Mouse (Mus musculus): Measurements from ENCODE around the gene Mindy4.

Gene Mindy4

GRCm38 (mm10) chr6:55338934-55339825 lies 136.0 kb downstream of the Mindy4 start:
- no peak for DNase-seq (ENCODE audit: low read depth, low spot score)

DNA sequence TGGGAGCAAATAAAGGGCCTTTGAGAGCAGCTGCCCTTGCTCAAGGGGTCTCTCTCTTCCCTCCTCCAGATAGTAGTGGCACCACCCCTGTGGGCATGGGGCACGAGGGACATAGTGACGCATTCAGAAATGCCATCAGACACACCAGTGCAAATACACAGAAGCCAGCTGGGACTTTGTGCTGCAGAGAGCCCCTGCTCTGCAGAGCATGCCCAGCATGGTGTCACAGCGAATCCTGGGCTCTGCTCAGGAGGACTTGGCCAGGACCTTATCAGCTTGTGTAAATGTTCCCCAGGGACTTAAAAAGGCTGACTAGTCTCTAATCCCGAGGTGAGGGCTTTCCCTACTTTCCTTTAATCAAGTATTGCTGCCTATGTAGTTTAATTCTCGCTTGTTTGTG lies 138.5 kb downstream of the Mindy4 start:
- no peak for DNase-seq (ENCODE audit: low read depth, low spot score)

DNA sequence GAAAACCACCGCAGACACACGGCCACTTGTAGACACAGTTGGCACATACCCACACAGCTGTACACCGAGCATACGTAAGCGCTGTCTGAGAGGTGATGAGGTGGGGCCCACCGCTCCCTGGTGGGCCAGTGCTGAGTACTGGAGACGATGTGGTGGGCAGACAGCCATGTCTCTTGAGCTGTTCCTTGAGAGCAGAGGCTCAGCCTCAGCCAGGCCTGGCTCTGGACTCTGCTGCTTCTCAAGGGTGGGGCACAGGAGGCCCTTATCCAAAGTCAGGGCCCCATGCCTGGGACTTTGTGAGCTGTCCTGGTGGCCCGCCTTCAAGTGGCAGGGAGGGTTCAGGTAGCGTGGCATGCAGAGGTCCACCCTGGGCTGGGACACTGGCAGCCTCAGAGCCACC lies 139.1 kb downstream of the Mindy4 start:
- DNase-seq (ENCODE audit: low read depth, low spot score), result no peak

DNA sequence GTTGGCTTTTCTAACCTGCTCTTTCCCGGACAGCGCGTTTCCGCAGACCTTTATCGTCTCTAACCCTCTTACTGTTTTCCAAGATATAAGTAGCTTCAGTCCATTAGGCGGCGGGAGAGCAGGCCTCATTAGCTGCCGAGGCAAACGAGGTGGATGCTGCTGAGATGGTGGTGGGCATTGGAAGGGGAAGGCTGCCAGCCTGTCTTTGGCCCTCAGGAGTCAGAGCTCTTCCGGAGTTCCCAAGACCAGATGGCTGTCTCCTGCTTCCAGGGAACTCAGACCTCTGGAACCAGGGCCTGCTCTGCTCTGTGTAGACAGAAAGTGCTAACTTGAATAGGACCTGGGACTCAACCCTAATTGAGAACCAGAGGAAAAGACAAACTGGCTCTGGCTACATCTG lies 140.3 kb downstream of the Mindy4 start:
- DNase-seq (ENCODE audit: low read depth, low spot score), result no peak

- no peak for DNase-seq (ENCODE audit: low read depth, low spot score)
Observed at GRCm38 (mm10) chr6:55344291-55345016, 141.3 kb downstream of the Mindy4 start.

DNA sequence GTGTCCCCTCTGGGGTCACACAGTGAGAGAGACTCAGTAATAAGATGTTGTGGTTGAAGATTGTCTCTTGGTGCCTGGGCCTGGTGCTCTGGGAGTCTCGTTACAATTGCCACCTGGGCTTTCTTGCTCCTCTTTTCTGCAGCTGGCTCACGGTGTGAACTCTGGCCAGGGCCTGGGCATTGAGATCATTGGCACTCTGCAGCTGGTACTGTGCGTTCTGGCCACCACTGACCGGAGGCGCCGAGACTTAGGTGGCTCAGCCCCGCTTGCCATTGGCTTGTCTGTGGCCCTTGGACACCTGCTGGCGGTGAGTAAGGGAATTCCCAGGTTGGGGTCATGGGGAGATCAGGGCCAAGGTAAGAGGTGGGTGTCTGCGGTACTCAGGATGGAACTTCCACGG lies 142.1 kb downstream of the Mindy4 start:
- no peak for DNase-seq (ENCODE audit: low read depth, low spot score)

DNA sequence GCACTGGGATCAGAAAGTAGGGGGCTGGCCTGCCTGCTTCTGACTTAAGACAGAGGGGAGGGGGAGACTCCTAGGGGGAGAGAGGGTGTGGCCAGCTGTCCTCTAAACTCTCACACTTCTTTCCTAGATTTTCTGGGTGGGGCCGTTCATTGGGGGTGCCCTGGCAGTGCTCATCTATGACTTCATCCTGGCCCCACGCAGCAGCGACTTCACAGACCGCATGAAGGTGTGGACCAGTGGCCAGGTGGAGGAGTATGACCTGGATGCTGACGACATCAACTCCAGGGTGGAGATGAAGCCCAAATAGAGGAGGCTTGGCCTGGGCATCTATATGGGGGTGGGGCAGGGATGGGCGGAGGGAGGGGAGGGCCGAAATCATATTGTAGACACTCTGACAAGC lies 143.3 kb downstream of the Mindy4 start:
- no peak for DNase-seq (ENCODE audit: low read depth, low spot score)

GRCm38 (mm10) chr6:55347711-55348571 lies 144.8 kb downstream of the Mindy4 start:
- DNase-seq (ENCODE audit: low read depth, low spot score), result no peak

DNA sequence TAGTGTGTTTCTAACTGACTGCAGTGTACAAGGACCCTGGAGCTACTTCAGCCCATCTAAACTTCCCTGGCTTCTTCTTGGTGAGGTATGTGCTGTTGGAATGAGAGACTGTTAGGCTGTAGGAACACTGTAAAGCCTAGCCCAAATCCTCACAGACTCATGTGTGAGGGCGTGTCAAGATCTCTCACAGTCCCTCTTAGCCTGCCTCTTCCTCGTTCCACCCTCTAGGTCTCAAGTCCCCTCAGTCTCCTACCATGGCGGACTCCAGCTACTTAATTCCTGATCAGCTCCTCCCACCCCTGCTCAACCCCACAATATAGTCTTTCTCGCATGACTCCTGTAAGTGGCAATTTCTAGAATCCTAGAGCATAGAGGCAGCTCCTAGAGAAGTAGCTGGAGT lies 146.0 kb downstream of the Mindy4 start:
- no peak for DNase-seq (ENCODE audit: low read depth, low spot score)

- no peak for DNase-seq (ENCODE audit: low read depth, low spot score)
Observed at GRCm38 (mm10) chr6:55350383-55350952, 147.3 kb downstream of the Mindy4 start.

GRCm38 (mm10) chr6:55351712-55352111 lies 148.5 kb downstream of the Mindy4 start:
- no peak for DNase-seq (ENCODE audit: low read depth, low spot score)

DNA sequence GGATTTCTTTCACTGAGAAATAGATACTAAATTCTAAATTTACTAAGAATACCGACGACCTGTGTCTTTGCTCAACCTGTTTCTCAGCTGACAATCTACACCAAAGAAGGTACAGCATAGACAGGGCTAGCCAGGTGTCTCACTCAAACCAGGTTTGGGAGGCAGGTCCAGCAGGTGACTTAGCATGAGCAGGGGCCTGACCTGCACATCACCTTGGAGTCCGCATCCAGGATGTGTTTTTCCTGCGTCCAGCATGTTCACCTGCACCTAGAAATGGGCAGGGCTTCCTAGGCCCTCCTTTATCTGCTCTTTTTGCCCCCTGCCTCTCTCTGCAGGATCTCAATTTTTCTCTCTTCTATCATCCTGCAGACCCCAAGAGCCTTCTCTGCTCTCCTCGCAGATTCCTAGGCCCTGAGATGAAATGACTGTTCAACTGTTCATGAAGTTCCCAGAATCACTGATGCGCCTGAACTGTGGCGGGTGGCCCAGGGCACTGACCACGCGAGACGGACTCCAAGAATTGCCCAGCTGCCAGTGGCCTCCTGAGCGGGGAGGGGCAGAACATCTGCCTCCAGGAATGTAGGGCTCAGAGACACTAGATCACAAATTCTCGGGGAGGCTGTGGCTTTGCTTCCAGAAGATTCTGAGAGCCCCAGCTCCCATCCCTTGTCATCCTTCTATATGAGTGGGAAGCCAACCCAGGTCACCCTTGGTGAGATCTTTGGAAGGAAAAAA lies 150.7 kb downstream of the Mindy4 start:
- DNase-seq (ENCODE audit: low read depth, low spot score), result no peak

GRCm38 (mm10) chr6:55354456-55355117 lies 151.4 kb downstream of the Mindy4 start:
- no peak for DNase-seq (ENCODE audit: low read depth, low spot score)

DNA sequence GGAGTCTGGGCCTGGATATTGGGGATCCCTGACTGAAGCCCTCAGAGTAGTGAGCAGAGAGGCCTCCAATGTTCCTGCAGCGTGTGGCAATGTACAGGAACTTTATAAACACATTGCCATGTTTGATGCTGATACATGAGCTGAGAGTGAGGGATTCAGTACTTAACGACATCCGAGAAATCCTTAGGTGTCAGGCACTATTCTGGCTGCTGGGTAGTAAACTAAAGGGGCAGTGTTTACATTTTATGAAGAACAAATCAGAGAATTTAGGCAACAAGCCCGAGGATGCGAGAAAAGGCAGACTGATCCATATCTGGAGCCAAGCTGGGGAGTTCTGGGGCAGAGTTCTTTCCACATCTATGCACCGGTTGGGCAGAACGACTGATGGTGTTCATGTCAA lies 152.4 kb downstream of the Mindy4 start:
- no peak for DNase-seq (ENCODE audit: low read depth, low spot score)

DNA sequence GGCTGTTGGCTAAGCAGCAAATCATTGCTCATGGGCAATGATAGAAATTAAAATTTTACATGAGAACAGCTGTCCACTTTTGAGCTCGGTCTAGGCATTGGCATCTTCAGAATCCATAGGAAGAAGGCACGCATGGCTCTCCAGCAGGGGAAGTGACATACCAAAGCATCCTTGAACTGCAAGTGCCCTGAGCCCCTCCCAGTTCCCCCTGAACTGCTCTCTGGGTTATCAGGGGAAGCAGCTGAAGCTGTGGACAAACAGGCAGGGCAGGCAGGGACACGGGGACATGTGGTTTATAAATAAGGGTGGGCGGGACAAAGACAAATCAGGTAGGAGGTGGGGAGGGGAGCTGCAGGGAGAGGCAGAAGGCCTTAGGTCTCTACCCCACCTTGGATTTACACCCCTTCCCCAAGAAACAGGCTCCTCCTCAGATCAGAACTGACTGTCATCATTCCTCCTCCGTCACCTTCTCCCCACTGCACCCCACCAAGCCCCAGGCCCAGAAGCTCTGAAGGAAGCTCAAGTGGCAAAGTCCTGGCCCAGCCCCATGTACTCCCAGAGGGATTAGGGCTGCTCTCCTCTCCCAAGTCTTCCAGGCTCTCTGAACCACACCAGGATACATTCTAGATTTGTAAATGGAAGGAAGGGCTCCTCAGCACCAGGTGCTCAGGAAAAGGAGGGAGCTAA lies 153.0 kb downstream of the Mindy4 start:
- DNase-seq (ENCODE audit: low read depth, low spot score), result no peak

DNA sequence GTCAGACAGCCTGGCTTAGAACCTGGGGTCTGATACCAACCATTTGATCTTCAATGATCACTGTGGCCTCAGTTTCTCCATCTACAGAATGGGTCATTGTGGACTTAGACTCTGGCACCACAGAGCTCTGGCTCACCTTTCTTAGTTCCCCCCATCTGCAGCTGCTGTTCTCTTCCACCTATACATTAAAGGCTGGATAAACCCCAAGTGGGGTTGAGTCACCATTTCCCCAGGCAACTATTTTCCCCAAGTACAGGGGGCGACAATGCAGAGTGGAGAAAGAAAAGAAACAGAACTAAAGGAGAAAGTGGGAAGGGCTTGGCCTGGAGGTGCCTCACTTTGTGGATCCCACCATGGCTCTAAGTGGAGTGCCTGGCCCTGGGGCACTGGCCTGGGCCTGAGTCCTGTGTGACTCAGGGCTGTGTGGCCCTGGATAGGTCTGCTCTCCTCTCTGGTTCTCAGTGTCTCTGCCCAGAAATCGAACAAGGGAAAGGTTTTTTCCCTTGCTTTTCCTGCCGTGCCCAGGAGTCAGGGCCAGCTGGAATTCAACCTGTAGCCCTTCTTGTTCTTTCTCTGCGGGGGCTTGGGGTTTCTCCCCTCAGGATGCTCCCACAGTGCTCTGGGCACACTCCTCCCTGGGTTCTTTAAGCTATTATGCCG lies 153.9 kb downstream of the Mindy4 start:
- no peak for DNase-seq (ENCODE audit: low read depth, low spot score)

- no peak for DNase-seq (ENCODE audit: low read depth, low spot score)
Observed at GRCm38 (mm10) chr6:55357636-55358031, 154.5 kb downstream of the Mindy4 start.

DNA sequence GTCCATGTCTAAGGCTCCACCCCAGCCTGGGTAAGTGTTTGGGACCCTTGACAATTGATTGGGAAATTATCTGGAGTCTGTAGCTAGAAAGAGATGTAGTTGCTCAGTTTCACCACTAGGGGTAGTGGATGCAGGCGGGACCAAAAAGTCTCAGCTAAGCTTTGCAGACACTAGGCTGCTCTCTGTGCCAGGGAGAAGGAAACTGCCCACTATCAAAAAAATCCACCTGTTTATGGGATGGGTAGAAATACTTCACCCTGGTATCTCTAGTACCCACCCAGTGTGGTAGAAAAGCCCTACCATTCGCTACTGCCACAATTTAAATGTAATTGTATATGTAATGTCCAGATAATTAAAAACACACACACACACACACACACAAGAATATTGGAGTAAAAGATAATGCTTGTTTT lies 155.6 kb downstream of the Mindy4 start:
- DNase-seq (ENCODE audit: low read depth, low spot score), result peak; percentile 13

GRCm38 (mm10) chr6:55362663-55363062 lies 159.5 kb downstream of the Mindy4 start:
- no peak for DNase-seq (ENCODE audit: low read depth, low spot score)

All from retina, postnatal 7 days (tissue).